Comparison of ENCODE assay signal across 8 mouse cellular contexts in the genomic region with DNA sequence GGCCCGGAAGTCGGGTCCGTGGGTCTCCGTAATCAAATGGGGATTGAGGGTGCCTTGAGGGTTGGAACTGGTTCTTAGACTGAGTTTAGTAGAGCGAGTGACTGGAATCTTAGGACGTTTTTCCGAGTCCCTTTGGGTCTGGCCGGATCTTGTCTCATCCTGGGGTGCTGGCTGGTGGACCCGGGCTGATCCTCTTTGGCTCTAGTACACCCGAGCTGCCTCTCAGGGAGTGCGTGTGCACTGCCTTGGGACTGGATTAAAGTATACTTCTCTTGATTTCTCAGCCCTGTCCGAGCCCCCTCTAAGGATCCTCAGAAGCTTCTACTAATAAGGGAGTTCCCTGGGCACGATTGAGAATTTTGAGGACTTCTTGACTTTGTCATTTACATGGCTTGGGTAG. TPM values are rescaled to one million over a fixed set of nuclear protein-coding genes. Genes with fewer than 3 reads are reported as not detected.
A peak's percentile ranks its signal among the peaks of the same experiment; 100 is the strongest.
DNase-seq lines count a peak whose midpoint lies in the region; ATAC-seq and TF ChIP-seq lines count a peak whose summit lies in the region.

No protein-coding gene starts in this region.

- H3K4me1 ChIP-seq in lung, embryonic 16.5 days (replicated peaks; ENCODE audit: control insufficient read depth, insufficient read depth, low read length): peaks cover 4% of the 10 kb centered on the region; the same call in 1 of the 2 replicates
- H3K4me1 ChIP-seq in erythroblast, embryonic 14.5 days (ENCODE audit: control insufficient read depth): peaks cover 46% of the 10 kb centered on the region
- H3K4me1 ChIP-seq in limb, embryonic 14.5 days (ENCODE audit: control insufficient read depth, insufficient read depth, low read length): 0 out of 2 replicates have a peak, but pooled peaks cover 3% of the 10 kb centered on the region
- no peaks in the 10 kb centered on the region for H3K4me1 ChIP-seq in stomach, embryonic 14.5 days (ENCODE audit: control insufficient read depth, insufficient read depth, low read length)

- H3K27ac ChIP-seq in lung, embryonic 16.5 days (ENCODE audit: low read length): peak overlapping the region; percentile 71
- peak overlapping the region; percentile 11; the same call in 1 of the 2 replicates for H3K27ac ChIP-seq in limb, embryonic 14.5 days (replicated peaks; ENCODE audit: low read depth, low read length)
- H3K27ac ChIP-seq in stomach, embryonic 14.5 days (ENCODE audit: low read length): peak overlapping the region; percentile 55; the same call in 1 of the 2 replicates

- DNase-seq in lung, postnatal 36 days: no peak
- DNase-seq in limb, embryonic 14.5 days (ENCODE audit: low spot score): no peak
- no peak for DNase-seq in right cerebral cortex, adult 2 months (ENCODE audit: low spot score in 2 of 2)
- DNase-seq in adipocyte (ENCODE audit: low spot score): no peak
- DNase-seq in gastrocnemius, postnatal 10 days: no peak

- peak overlapping the region; percentile 72 for H3K4me3 ChIP-seq in lung, embryonic 16.5 days (ENCODE audit: low read length)
- H3K4me3 ChIP-seq in erythroblast, embryonic 14.5 days (replicated peaks): peak overlapping the region; percentile 88
- peak overlapping the region; percentile 46 for H3K4me3 ChIP-seq in limb, embryonic 14.5 days (replicated peaks; ENCODE audit: low read length)
- peak overlapping the region; percentile 47 for H3K4me3 ChIP-seq in stomach, embryonic 14.5 days (ENCODE audit: low read depth, low read length)

- H3K27me3 ChIP-seq in lung, embryonic 16.5 days (ENCODE audit: control insufficient read depth, insufficient read depth, low read depth, low read length): no peaks in the 10 kb centered on the region
- no peaks in the 10 kb centered on the region for H3K27me3 ChIP-seq in erythroblast, embryonic 14.5 days (ENCODE audit: control insufficient read depth)
- no peaks in the 10 kb centered on the region; the same call in 1 of the 2 replicates for H3K27me3 ChIP-seq in limb, embryonic 14.5 days (ENCODE audit: control insufficient read depth, insufficient read depth, low read length)
- H3K27me3 ChIP-seq in stomach, embryonic 14.5 days (ENCODE audit: control insufficient read depth, insufficient read depth, low read length): no peaks in the 10 kb centered on the region

- peaks cover 4% of the 10 kb centered on the region; the same call in 1 of the 2 replicates for H3K36me3 ChIP-seq in lung, embryonic 16.5 days (ENCODE audit: control insufficient read depth, insufficient read depth, low read length)
- peaks cover 30% of the 10 kb centered on the region for H3K36me3 ChIP-seq in erythroblast, embryonic 14.5 days (ENCODE audit: control insufficient read depth)
- H3K36me3 ChIP-seq in limb, embryonic 14.5 days (ENCODE audit: control insufficient read depth, insufficient read depth, low read length): no peaks in the 10 kb centered on the region
- no peaks in the 10 kb centered on the region for H3K36me3 ChIP-seq in stomach, embryonic 14.5 days (ENCODE audit: control insufficient read depth, insufficient read depth, low read length)

- peak overlapping the region; percentile 66 for H3K4me2 ChIP-seq in lung, embryonic 16.5 days (ENCODE audit: low read depth, low read length)
- peak overlapping the region; percentile 45 for H3K4me2 ChIP-seq in limb, embryonic 14.5 days (replicated peaks; ENCODE audit: low read depth, low read length, severe bottlenecking)
- H3K4me2 ChIP-seq in stomach, embryonic 14.5 days (replicated peaks; ENCODE audit: low read depth, low read length): peak overlapping the region; percentile 49

- 22% methylated on average over 13 of the region's 13 CpGs for whole genome bisulfite sequencing in lung, embryonic 16.5 days
- WGBS in limb, embryonic 14.5 days: 24% methylated on average over 13 of the region's 13 CpGs
- 16% methylated on average over 13 of the region's 13 CpGs for WGBS in stomach, embryonic 14.5 days

- TF ChIP-seq POLR2A in limb, embryonic 14.5 days (IDR thresholded peaks at IDR 0.05; ENCODE audit: borderline replicate concordance, extremely low read depth, insufficient read depth, insufficient read length): no peak

- peak; percentile 20 for ATAC-seq in lung, embryonic 16.5 days (ENCODE audit: low read depth)
- ATAC-seq in limb, embryonic 14.5 days (ENCODE audit: low FRiP score, low read depth): peak; percentile 8
- ATAC-seq in stomach, embryonic 14.5 days (ENCODE audit: insufficient number of reproducible peaks, insufficient read depth, low FRiP score, low read depth): no peak; the same call in 1 of the 2 replicates

- H3K9ac ChIP-seq in lung, embryonic 16.5 days (ENCODE audit: low read length): peak overlapping the region; percentile 79
- H3K9ac ChIP-seq in limb, embryonic 14.5 days (ENCODE audit: low read depth, low read length, severe bottlenecking): peak overlapping the region; percentile 54
- peak overlapping the region; percentile 40 for H3K9ac ChIP-seq in stomach, embryonic 14.5 days (replicated peaks; ENCODE audit: low read depth, low read length)

- no peaks in the 10 kb centered on the region for H3K9me3 ChIP-seq in lung, embryonic 16.5 days (ENCODE audit: control insufficient read depth, low read length)
- no peaks in the 10 kb centered on the region for H3K9me3 ChIP-seq in erythroblast, embryonic 14.5 days (ENCODE audit: control insufficient read depth, low read length)
- H3K9me3 ChIP-seq in limb, embryonic 14.5 days (ENCODE audit: control insufficient read depth, low read length): no peaks in the 10 kb centered on the region
- H3K9me3 ChIP-seq in stomach, embryonic 14.5 days (ENCODE audit: control insufficient read depth, low read depth, low read length): no peaks in the 10 kb centered on the region

RNA-seq across cellular contexts. Expression of a gene that starts 0.4 kb away (rescaled TPM):
- 20.3 and 22.0 TPM in 2 replicates for polyA plus RNA-seq in lung, embryonic 16.5 days (2015; fragmentation: Nextera tagmentation; extraction: Ambion mirVana)
- 0.06 and 0.23 TPM in 2 replicates for polyA plus RNA-seq in erythroblast, embryonic 14.5 days (2012)
- 11.0 and 12.3 TPM in 2 replicates for polyA plus RNA-seq in limb, embryonic 14.5 days (2012; rRNA removed)
- polyA plus RNA-seq in limb, embryonic 14.5 days (2014; fragmentation: Nextera tagmentation; extraction: Ambion mirVana): 9.4 and 10.4 TPM in 2 replicates
- polyA plus RNA-seq in stomach, embryonic 14.5 days (2014; fragmentation: Nextera tagmentation; extraction: Ambion mirVana): 11.7 and 12.0 TPM in 2 replicates
- 1 to 10 TPM; 1.9 to 3.0 TPM for total RNA-seq in gastrocnemius, postnatal 10 days (2021)

RNA-seq across cellular contexts. Expression of a gene that starts 16.8 kb away (rescaled TPM):
- 0.45 and 0.50 TPM in 2 replicates for polyA plus RNA-seq in lung, embryonic 16.5 days (2015; fragmentation: Nextera tagmentation; extraction: Ambion mirVana)
- not detected in 2 replicates for polyA plus RNA-seq in erythroblast, embryonic 14.5 days (2012)
- polyA plus RNA-seq in limb, embryonic 14.5 days (2012; rRNA removed): 0.10 TPM in 2 replicates
- not detected in 2 replicates for polyA plus RNA-seq in limb, embryonic 14.5 days (2014; fragmentation: Nextera tagmentation; extraction: Ambion mirVana)
- not detected in 2 replicates for polyA plus RNA-seq in stomach, embryonic 14.5 days (2014; fragmentation: Nextera tagmentation; extraction: Ambion mirVana)
- total RNA-seq in gastrocnemius, postnatal 10 days (2021): 10 to 100 TPM in 1 of 2 experiments, 1 to 10 TPM in 1; 9.3 to 17.8 TPM

RNA-seq across cellular contexts. Expression of a gene that starts 46.8 kb away (rescaled TPM):
- 56.4 and 58.4 TPM in 2 replicates for polyA plus RNA-seq in lung, embryonic 16.5 days (2015; fragmentation: Nextera tagmentation; extraction: Ambion mirVana)
- not detected in 2 replicates for polyA plus RNA-seq in erythroblast, embryonic 14.5 days (2012)
- polyA plus RNA-seq in limb, embryonic 14.5 days (2012; rRNA removed): 7.2 and 9.1 TPM in 2 replicates
- polyA plus RNA-seq in limb, embryonic 14.5 days (2014; fragmentation: Nextera tagmentation; extraction: Ambion mirVana): 7.7 and 8.0 TPM in 2 replicates
- 3.8 and 5.2 TPM in 2 replicates for polyA plus RNA-seq in stomach, embryonic 14.5 days (2014; fragmentation: Nextera tagmentation; extraction: Ambion mirVana)
- 1 to 10 TPM; 2.1 to 3.3 TPM for total RNA-seq in gastrocnemius, postnatal 10 days (2021)

Comparison
In these comparisons a context has a peak if more than half of its experiments do, and no peak if none do; other contexts are left out.
1. H3K27ac ChIP-seq: peak in every context shown above with its lines; median percentile 71 in lung, embryonic 16.5 days; 55 in stomach, embryonic 14.5 days; 11 in limb, embryonic 14.5 days.